Mouse (Mus musculus) gastrocnemius, postnatal 10 days (tissue): ENCODE results near the gene Dner. TPM values are rescaled to one million over a fixed set of nuclear protein-coding genes. Genes with fewer than 3 reads are reported as not detected.
"Not testable (repeated sequence)": the region's sequence is repeated elsewhere in the genome, so short reads cannot be mapped to it uniquely, and the experiment has no call there.

Experiments used
- DNase-seq: peaks from one replicate; pipeline ENCODE4 v3.0.0; 2021; ENCODE audit warnings: mixed read lengths
- total RNA-seq, 2 experiments: library from RNA; stranded (reverse); gene quantifications; 2 replicates each; pipeline ENCODE4 v1.2.3; 2021

Gene Dner
- total RNA-seq, 2 experiments from 2014 or later = 1.9 to 2.1 TPM

DNA sequence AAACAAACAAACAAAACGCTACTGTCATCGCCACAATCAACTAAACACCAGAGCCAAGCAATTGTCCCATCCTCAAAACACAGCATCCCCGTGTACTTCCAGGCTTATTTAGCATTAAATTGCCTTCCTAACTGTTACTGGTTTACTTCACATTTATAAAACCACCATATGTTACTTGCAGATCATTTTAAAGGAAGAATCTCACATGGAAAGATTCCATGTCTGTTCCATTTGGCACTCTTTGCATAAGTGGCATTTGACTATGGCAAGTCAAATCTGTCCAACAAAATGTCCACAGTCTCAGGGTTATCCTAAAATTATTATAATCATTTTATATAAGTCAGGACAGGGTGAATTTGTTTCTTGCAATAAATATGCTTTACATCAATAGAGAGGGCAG, 299.2 kb downstream of the Dner start:
- DNase-seq = no peak

DNA sequence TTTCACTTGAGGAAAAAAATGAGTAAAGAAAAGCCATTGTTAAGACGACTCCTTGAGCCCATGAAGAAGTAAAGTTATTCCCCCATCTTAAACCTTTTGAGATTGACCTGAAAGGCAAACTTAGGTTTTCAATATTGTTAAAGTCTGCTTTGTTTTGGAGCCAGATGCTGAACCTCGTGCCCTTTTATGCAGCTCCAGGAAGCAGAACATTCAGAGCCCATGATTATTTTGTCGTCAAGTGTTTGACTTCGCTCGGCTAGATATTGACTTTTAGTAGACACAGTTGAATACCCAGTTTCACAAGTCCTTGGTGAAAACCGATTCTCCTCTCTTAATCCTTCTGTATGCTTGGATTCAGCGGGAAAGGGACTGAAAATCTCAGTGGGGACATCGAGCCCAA, 300.1 kb downstream of the Dner start:
- DNase-seq = no peak

DNA sequence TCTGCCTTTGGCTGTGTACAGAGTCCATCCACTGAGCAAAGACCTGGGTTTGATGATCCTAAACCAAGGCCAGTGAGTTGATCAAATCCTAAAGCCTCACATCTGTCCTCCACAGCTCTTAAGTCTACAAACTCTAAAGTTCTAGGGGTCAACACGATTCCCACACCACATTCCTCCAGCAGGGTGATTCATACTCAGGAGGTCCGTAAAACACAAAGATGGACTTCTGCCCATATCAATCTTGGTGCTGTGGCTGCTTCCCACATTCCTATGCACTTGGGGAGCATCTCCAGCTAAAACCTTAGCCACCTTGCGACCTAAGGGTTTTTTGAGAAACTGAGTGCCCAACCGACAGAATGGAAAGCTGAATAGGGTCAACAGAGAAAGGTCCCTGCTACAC, 305.1 kb downstream of the Dner start:
- no peak for DNase-seq

DNA sequence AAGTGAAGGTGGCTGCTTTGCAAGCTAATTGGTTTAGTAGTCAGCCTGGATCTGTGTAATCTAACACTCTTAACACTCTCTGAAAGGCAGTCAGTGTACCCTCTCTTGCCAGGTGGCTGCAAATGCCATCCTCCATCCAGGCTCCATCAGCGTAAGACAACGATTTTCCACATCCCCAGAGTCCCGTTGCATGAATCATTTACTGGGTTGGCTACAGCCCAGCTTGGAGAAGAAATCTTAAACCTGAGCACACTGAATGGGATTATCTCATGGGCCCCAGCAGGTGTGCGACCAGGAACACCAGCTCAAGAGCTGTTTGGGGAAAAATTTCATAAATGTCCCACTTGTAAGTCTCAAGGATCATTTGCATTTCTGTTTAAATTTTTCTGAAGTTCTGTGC, 308.4 kb downstream of the Dner start:
- DNase-seq = no peak

DNA sequence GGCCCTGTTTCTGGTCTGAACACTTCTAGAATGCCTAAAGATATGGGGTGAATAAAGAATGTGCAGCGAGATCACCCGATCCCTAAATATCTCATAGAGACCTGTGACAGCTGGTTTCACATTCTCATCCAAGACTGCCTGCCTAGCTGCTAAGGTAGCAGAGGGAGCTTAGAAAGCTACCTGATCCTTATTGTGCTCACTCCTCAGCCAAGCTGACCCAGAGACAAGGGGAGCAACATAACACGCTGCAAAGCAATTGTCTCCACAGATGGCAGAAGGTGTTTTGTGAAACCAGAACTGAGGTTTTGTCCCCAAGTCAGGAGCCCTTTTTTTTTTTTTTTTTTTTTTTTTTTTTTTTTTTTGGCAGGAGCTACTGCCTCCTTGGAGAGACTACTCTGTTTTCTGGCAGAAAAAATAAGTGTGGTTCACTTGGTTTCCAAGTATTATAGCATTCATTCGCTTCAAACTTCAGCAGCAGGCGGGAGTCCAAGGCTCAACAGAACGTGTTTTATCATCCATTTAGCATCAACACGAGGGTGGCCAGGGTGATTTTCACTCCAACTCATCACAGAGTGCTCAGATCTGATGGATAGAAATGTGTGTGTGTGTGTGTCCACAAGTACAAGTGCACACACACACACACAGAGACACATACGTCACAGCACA, 309.4 kb downstream of the Dner start:
- peak; percentile 18 for DNase-seq

DNA sequence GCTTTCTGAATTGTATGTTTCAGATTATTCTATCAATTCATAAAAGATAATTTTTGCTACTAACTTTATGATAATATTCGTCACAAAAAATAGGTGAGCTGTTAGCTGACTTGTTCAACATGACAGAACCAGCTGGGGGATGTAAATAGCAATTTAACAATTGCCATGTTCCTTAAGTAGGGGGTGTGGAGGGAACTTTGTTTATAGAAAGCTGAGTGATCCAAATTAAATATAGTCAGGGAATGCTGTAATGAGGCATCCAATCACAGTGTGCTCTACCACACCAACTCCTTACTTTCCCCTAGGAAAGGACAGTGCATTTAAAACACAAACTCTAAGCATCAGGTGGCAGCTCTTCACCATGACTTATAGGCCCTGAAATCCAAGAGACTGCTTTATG, 313.3 kb downstream of the Dner start:
- no peak for DNase-seq

DNA sequence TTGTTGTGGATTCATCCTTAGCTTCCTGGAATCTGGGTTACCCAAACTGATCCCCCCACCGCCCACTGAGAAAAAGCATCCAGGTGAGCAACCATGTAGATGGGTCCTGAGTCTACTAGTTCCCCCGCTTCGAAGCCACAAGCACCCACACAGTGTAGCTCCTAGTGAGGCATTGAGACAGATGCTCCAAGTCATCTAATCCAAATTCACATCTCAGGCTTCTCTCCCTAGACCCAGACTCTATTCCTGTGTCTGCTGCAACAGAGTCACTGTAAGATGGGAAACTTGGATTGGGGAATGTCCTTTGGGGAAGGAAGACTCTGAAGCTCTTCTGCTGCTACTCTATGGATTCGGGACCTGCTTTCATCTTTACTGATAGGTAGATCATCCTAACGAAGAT, 314.0 kb downstream of the Dner start:
- no peak for DNase-seq

DNA sequence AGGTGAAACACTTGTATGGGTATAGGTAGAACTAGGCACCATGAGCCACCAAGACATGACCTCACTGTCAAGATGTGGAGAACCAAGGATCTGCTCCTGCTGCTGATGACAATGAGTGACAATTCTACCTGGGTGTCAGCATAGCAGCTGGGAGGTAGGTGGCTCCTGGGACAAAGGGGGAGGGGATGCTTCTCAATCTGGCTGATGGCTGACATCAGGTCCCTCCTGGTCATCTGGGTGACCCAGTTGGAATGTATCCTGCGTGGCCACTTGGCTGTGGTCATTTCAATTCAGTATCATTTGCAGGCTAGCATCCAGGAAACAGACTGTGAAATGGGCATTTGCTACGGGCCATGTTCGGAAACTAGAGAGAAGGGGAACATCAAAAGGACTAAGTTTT, 315.1 kb downstream of the Dner start:
- DNase-seq = no peak

DNA sequence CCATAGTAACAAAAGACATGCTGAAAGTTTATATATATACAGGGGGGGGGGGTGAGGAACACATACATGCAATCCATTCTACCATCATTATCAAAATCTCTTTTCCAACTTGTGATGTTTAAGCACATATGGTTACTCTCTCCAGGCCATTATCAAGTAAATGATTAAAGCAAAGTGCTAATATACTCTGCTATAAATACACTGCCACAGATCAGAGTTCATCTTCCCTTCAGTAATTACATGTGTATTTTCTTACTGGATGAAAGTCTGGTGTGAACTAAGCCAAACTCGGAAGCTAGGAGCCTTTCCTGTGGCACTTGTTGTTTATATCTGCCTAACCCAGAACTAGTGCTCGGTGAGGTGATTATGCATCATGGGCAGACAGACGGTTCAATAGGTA, 328.3 kb downstream of the Dner start:
- DNase-seq = no peak

DNA sequence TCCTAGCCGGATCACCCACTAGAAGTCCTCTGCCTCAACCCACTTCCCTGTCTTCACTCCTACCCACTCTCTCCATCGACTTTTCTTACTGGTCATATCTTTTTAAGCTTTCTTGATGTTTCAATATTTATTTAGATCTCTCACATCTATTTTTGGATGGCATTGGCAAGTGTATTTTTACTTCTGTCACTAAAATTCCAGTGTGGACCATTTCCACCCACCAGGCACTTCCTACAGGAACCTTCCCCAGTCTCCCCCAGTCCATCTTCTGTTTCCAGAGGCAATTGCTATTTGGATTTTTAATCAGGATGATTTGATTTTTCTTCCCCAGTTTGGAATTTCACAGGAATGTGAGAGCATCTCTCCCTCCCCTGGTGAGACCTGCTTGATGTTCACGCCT, 329.5 kb downstream of the Dner start:
- no peak for DNase-seq

DNA sequence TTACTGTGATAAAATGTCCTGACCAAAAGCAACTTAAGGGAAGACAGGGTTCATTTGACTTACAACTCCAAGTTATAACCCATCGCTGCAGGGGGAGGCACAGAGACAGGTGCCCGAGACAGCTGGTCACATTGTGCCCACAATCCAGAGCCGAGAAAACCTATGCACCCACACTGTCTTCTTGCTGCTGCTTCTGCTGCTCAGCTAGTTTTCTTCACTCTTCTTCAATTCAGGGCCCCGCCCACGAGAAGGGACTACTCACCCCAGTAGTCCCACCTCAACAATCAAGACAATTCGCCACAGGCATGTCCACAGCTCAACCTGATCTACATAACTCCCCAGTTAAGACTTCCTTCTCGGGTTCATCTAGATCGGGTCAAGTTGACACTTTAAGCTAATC, 332.1 kb downstream of the Dner start, which contains the start of gene Pid1:
TSS of gene Pid1 (minus strand) at position 214 of the 400 bp plus-strand sequence.
- DNase-seq = no peak

DNA sequence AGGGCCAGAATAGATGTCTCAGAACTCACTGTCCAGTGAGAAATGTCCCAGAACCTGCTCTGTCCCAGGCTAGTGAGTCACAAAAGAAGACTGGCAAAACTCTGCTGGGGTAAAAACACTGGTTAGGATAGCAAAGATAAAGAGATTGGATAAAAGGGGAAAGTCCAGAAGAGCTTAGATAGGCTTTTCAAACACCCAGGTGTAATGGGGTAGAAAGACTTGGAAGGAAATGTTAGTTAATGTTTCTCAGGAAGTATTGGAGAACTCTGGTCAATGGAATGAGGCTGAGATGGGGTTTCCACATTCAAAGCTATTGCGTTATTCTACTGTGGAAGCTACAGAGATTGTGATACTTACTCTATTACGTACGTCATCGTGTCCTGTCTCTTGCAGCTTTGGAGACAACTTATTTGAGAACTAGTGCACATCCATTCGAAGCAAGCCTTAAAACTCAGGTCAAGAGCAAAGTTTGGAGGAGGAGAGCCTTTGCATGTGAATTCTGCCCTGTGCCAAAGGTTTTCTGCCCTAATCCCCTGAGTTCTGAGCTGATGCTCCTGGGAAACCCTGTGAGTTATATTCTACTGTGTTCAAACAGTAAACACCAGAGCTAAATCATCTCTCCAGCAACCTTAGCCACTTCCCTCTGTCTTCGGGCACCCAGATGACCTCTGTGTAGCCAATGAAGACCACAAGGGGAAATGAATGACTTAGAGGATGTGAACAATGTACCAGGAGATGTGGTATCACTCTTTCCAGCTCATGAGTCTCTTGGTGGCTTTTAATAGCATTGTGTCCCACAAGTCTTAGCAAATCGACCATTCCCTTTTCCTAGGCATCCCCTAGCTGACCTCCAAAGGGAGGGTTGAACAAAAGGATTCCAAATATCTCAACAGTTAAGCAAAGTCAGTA, 333.1 kb downstream of the Dner start:
- no peak for DNase-seq

DNA sequence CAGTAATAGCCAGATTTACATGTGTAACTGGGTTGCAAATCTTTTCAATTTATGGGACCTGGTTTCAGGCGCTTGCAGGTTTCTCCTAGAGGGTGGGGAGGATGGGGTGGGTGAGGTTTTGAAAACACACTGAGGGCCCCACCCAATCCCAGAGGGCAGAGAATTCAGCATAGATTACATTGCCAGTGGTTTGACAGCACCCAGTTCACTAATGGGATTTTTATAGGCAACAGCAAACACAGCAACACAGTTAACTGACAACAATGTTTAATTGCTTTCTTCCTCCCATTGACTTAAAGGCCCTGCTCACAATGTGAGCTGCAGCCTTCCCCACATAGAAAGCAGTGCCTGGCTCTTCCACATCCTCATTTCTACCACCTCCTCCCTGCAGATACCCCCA, 333.8 kb downstream of the Dner start:
- no peak for DNase-seq

DNA sequence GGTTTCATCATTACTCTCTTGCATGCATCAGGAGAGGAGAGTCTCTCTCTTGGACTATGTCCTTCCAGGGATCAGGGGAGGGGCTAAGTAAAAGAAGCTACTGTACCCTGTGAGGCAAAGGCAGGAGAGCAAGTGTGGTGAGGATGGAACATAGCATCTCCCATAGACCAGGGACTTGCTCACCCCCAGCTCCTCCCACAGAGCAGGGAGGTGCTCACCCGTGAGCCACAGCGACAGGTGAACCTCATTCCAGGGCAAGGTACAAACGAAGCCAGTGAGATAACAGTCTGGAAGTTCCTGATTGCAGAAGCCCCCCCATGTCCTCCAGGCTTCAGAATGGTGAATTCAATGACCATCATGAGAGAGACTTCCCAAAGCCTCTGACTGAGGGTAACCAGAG, 334.6 kb downstream of the Dner start:
- DNase-seq = no peak

DNA sequence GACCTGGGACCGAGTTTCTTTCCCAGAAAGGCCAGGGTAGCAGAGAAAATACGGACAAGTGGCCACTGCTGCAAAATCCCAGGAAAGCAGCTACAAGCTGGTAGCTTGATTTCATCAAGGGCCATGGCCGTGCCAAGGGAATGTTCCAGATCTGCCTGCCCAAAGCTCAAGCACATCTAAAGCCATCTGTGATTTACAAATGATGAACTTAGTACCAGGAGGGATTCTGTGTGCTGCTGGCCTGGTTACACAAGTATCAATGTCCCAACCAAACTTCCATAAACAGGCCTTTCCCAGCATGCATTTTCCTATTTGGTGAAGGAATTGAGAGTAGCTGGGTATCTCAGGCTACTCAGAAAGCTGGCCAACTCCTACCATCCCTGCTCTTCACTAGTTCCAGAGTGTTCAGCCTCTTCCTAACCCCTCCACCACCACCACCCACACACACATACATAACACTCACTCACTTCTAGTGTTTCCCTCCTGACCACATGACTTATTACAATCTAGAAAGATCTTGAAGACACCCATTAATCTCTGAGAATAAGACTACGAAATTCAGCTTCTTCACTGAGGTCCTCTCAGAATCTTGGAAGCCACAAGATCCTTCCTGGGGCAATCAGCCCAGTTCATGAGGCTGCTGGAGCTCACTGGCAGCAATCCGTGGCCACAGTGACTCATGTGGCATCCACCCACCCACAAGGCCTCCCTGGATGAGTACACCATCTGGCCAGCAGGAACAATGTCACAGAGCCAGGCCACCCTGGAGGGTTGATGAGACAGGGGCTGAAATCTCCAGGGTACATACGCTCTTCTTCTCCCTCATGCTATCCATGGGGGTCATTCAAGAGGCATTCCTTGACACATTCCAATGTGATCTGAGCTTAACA, 336.2 kb downstream of the Dner start:
- DNase-seq = peak; percentile 36

DNA sequence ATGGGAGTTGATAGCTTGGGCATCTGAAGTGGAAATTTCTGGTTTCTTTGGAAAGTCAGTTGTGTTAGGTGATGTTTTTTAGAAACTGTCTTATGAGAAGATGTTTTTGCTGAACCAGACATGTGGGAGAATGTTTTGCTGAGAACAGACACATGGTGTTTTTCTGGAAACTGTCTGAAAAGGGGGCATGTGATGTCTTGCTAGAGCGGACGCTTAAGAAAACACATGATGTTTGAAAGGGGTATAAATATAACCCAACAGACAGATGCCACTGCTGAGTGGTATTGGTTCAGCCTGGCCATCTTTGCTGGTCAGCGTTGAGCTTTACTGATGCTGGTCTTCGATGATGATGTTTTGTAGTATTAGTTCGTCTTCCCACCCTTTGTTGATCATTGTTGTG, 338.8 kb downstream of the Dner start:
- DNase-seq = no peak

DNA sequence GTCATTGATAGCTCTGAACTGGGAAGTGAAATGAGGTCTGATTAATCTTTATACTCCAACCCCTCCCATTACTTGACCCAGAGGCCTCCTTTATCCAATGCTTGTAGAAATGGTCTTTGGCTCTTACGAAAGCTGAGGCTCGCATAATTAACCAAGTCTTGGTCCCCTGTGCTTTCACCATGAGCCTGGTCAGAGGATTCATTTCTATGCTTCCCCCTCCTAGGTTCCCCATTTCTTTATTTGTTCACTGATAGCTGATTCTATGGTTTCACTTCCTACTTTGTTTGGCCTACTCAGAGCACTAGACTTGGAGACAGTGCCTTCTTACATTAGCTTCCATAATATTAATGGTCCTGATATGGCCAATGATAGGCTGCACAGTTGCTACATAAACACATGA, 345.8 kb downstream of the Dner start:
- DNase-seq = no peak

DNA sequence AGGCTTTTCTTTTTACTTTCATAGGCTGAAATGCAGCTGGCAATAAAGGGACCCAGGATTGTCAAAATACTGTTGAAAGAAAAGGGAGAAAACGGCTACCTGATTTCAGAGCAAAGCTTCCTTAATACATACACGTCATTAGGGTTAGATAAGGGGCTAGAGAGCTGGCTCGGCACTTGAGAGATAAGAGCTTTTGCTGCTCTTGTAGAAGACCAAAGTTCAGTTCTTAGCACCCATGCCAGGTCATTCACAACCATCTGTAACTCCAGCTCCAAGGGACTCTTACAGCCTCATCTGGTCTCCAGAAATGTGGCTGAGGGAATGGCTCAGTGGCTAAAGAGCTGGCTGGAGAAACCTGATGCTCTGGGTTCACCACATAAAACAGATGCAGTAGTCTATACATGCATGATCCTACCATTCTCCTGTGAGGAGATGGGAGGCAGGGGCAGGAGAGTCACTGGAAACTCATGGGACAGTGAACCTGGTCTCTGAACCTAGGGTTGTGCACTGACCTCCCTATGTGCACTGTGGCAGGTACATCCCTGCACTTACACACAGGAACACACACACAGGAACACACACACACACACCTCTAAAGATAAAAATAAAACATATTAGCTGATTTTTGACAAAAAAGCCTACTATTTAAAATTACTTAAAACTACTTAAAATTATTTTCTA, 348.1 kb downstream of the Dner start:
- DNase-seq = no peak

DNA sequence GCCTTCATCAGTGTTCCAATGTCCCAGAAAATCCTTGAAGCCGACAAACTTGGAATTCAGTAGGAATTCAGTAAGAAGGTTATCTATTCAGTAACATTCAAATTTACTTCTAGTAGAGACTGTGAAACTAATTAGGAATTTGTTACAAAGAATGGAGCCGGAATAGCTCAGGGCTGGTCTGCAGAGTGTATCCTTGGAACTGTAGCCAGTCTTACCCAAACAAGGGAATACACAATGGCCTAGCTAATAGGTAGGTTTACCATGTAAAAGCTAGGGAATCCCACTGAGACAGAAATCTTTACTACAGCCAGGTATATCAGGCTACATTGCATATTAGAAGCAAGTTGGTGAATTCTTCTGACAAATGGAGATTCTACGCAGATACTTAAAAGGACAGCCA, 363.2 kb downstream of the Dner start:
- DNase-seq = not testable (repeated sequence)

DNA sequence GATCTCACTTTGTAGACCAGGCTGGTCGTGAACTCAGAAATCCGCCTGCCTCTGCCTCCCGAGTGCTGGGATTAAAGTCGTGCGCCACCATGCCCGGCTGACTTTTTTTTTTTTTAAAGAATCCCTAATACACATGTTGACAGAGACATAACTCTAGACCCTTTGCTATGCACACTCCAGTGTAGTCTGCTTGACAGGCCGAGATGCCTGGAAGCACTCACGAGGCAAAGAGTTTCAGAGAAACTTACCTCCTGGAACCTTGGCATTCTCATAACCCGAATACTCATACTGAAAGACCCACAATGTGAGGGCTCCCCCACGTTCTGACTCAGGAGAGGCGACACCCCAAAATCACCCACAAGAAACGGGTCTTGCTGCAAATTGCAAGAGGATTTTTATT, 364.2 kb downstream of the Dner start:
- not testable (repeated sequence) for DNase-seq

DNA sequence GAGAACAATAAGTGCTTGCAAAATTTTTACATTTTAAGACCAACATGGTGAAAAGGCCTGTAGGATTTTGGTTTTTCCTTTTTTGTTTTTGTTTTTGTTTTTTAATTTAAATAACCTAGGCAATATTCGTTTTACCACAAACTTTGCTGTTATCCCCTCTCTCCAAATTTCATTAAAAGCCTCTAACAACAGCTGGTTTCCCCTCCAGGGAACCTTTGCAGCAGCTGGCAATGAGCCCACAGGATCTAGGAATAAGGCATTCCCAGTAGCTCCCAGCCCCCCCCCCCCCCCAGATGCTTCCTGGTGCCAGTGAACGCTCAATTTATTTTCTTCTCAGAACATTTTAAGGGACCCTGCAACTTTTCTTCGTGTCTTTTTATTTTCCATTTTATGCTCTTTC, 370.7 kb downstream of the Dner start:
- peak; percentile 57 for DNase-seq

DNA sequence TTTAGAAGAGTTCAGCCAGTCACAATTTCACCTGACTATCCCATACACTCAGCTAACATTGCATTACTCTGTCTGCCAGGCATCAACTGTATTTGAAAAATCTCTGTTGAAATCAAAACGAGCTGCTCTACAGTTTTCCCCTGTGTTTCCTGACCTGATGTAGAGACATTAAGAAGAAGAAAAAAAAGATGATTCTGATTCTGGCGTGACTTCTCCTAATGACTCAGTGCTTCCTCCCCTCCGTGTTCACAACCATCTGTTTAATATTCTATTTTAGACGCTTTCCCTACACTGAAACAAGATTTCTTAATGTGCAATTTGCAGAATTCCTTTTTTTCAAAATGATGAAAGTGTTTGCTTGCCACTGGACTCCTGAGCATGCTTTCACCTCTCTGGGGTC, 374.7 kb downstream of the Dner start:
- DNase-seq = no peak
